Mouse (Mus musculus) kidney, adult 2 months (tissue): ENCODE results near the gene Gpx3.

Source experiments
- CTCF ChIP-seq: fragments of 200-500 bp; conservative IDR thresholded peaks from 2 replicates; pipeline ENCODE4 v1.5.1; 2011; ENCODE audit warnings: low read depth, mild to moderate bottlenecking, control low read depth, low read length, moderate library complexity, mixed read lengths; ENCODE audit not compliant: insufficient read depth, insufficient read length
- POLR2A ChIP-seq: fragments of 200-500 bp; IDR thresholded peaks from one replicate; pipeline ENCODE4 v1.6.1; 2011; ENCODE audit warnings: low read depth, low read length, control low read depth

DNA sequence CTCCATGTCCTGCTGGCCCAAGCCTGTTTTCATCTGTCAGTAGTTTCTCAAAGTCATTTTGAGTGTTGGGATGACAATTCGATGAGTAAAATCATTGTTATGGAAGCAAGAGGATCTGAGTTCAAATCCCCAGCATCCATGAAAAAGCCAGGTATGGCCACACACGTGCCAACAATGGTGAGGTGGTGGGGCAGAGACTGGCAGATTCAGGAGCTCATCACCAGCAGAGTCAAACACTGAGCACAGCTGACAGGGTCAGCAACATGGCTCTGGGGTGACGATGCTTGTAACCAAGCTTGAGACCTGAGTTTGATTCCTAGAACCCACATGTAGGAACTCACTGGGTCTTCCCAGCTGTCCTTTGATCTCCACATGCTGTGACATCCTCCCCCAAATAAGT lies 2.8 kb downstream of the Gpx3 start:
- TF ChIP-seq CTCF (no peak), POLR2A (peak; percentile 61)
